Mouse (Mus musculus): ENCODE results near the gene Dip2c.

The Dip2c gene

DNA sequence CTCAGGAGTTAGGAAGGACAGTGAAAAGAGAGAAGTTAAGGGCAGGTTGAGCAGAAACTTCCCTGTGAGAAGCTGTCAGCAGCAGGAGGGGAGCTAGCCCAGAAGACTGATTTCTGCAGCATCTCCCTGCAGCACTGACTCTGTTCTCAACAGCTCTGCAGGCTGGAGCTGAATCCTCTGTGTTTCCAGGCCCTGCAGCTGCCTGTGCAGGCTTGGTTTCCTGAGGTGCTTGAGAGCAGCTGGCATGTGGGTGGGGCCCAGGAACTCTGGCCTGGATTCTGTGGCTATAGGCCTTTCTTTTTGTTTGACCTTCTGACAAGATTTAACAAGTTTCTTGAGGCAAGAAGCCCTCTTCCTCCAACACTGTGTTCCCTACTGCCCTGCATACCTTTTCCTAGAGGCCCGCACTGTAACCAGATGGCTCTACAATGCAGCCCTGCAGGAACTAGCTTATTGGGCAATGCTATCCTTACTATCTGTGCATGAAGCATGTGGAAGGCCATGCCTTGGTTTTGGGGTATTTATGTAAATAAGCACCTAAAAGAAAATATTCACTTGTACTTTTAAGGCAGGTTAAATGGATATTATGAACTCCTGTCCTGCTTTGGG, 53.1 kb downstream of the Dip2c start:
- DNase-seq (ENCODE audit: low spot score) = no peak

DNA sequence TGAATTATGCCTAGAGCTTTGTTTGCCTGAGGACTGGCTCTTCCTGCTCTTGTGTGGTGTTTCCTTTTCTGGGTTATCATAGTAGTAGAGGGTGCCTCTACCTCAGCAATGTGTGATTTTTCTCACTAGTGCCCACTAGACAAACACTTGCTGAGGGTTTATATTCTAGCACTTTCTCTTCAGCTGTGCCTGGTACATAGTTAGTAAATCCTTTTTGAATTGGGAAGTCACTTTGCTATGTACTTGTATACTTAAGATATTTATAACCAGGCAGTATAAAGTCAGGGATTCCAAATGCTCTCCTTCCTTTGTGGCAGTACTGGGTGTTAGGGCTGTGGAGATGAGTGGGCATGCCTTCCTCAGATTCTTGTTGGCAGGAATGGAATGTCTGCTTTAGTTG, 56.9 kb downstream of the Dip2c start:
- no peak for DNase-seq (ENCODE audit: low spot score)

DNA sequence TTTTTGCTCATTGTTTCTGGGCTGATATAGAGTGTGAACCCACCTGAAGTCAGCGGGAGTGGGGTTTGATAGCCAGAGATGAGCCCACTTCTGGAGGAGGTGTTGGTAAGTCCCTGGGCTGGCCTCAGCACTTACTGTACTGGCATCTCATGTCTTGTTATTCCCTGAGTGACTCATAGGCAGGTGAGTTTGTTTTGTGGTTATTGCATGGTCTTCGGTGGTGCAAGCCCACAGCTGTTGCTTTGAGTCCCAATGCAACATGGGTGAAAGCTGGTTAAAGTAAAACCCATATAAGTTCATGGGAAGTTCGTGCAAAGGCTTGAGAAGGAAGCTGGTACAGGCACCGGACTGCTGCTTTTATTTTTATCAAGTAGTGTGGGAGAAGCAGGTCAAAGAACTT, 64.0 kb downstream of the Dip2c start:
- DNase-seq (ENCODE audit: low spot score) = no peak

DNA sequence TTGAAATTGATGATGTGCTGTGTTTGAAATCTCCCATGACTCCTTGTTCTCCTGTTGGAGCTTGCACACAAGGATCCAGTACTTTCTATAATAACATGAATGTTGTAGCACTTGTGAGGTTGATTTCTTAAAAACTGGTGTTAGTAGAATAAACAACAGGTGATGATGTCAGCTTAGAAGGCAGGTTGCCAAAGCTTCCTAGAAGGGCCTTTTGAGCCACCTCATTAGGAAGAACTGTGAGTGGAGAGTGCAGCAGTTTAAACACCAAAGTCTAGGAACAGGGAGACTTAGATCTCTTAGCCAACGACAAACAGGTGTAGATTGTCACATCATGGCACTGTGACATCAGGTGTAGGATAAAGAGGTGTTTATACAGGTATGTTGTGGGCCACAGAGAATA, 66.4 kb downstream of the Dip2c start:
- DNase-seq (ENCODE audit: low spot score) = no peak

DNA sequence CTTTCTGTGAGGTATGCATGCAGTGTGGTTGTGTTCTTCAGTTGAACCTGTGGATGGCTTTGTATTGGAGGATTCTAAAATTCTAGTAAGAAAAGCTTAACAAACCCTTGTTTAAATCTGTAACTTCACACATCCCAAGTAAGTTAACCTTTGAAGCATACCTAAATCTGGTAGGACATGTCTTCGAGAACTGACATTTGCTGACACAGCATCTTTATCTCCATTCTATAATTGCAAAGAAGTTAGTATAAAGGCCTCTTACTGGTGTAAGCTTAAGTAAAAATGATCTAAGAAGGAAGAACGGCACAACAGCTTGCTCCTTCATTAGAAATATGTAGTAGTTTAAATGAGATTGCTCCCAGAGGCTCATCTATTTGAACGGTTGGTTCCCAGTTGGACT, 71.1 kb downstream of the Dip2c start:
- DNase-seq (ENCODE audit: low spot score) = no peak

DNA sequence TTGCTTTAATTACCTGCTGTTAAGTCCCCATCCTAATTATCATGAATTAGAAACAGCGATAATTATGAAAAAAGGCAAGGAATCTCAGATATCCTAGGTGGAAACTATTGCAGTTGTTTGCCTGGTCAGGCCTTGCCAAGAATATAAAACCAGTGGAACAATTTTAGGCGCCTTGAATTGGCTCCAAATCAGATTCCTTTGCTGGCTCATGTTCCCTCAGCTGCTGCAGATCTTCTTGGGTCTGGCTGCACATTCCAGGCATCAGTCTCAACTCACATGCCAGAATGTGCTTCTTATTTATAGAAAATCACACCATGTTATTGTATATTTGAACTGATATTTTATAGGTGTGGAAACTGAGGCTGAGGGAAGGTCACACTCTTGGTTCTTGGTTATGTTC, 74.3 kb downstream of the Dip2c start:
- DNase-seq (ENCODE audit: low spot score) = peak; percentile 11

DNA sequence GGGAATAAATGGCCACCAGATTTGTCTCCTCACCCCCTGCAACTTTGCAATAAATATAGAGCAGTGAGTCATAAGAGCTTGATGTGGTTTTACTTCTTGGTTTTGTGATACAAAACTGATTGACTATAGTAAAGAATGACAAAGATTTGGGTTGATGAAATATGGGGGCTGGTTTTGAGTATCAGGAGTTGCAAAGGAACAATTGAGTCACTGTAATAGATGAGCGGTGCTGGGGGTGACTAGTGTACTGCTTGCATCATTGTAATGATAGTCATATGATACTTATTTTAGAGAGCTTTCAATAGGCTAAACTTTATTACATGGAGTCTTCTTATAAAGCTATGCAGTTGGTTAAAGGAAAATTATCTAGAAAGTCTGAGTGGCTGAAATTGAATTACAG, 77.6 kb downstream of the Dip2c start:
- DNase-seq (ENCODE audit: low spot score) = no peak

DNA sequence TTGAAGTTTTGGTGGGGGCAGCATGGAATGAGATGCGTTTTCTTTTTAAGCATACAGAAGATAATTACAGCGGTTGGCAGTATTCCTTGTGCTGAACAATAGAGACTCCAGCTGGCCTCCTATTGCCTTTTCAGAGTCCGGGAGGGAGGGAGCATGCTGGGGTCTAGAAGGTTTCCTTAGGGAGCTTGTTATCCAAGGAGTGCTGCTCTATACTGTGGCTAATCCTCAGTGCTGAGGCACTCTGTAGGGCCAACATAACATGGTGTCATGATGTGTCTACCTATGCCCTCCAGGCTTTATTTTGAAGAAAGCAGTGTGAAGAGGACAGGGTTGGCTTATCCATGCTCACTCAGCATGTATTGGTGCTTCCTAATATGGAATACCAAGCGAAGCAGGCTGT, 79.0 kb downstream of the Dip2c start:
- DNase-seq (ENCODE audit: low spot score) = no peak

DNA sequence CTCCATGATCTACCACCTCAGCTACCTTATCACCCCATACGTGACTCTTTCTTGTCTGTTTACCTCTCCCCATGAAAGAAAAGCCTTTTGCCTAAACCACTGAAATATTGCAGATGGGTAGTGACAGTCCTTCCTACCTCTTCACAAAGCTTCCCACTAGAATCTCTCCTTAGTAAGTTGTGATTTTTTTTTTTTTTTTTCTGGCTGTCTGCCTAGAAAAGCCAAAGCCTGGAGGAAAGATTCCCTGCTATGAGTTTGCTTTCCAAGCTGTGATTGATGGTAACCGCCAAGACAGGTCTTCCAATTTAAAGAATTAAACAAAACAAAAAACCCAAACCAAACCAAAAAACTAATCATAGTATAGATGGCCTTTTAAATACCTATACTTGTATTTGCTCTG, 85.1 kb downstream of the Dip2c start:
- no peak for DNase-seq (ENCODE audit: low spot score)

DNA sequence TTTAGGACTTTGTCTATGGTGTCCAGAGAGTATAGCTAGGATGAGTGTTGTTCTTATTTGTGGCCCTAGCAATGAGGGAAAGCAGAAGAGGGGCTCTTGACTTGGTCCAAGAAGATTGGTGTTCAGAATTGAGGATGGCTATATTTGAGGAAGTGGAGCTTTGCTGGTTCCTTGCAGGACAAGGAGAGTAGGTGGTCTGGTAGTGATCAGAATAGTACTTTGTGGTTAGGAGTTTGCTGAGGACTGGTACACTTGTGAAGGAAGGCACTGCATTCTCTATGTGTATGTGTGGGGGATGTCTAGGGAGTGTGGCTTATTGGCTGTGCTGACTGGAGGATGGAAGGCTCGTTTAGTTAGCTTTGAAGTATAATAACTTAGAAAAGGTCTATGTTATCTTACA, 95.1 kb downstream of the Dip2c start:
- DNase-seq (ENCODE audit: low spot score) = no peak

DNA sequence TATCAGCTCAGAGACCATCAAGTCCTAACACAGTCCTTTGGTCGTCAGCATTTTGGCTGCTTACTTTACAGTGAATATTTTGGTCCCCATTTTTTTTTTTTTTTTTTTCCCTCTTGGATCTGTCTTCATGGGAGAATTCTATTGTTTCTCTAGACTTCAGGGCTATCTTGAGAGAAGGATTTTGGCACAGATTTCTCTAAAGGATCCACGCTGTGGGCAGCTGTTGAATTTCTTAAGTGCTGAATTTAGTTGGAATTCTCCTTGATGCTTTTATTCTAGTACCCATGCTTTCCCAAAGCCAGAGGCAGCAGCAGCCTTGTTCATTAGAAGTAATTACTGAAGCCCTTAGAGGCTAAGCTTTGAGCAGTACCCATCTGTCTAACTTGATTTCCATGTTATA, 100.8 kb downstream of the Dip2c start:
- DNase-seq (ENCODE audit: low spot score) = no peak

DNA sequence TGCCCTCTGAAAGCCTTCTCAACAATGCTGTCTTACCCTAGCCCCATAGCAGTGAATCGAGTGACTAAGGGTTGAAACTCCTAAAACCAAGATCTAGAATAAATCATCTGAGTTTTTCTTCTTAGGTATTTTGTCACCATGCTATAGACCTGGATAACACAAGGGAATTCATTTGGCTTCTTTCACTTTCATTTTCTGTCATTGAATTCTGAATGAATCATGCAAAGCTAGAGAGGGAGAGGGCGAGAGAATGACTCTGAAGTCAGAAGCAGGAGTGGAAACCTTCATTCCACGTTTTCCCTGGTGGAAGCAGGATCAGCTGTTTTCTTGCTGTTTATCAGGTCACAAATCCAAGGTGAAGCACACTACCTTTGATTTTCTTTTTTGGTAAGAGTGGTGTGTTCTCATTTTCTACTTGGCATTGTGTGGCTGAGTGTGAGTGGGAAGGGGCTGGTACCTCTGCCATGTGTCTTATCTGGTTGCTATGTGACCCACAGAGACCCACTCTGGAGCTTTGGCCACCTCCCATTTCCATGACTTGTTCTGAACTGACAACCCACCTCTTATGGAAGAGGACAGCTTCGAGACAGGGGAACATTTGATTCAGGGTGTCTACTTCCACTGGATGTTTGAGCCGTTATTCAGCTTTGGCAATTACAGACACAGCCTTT, 104.5 kb downstream of the Dip2c start:
- no peak for DNase-seq (ENCODE audit: low spot score)

DNA sequence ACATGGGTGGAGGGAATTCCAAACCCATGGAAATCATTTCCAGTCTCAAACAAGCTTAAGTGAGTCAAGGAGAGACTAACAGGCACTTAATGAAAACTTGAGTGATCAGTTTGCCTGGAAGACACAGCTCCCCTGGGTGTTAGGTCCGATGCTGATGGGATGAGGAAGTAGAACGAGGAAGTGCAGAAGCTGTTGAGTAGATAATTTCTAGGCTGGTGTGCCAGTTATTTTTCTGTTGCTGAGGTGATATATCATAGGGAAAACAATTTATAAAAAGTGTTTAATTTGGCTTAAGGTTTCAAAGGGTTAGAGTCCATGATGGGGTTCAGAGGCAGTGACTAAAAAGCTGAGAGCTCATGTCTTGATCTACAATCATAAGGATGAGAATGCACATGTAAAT, 111.7 kb downstream of the Dip2c start:
- no peak for DNase-seq (ENCODE audit: low spot score)

DNA sequence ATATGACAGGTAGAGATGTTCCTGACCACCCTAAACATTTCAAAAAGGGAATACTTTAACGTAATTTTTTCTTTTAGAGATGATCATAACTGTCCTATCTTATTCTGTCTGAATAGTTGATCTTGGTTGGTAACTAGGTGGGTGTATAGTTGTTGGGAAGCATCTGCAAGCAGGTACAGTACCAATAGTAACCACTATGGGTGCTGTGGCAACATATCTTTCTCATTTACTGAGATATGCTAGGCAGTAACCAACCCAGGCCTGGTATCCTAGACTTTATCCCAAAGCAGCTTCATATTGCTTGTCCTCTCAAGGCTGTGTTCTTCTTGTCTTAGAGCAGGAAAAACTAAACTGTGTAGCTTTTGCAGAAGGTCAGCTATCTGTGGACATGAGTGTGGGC, 113.0 kb downstream of the Dip2c start:
- DNase-seq (ENCODE audit: low spot score) = no peak

DNA sequence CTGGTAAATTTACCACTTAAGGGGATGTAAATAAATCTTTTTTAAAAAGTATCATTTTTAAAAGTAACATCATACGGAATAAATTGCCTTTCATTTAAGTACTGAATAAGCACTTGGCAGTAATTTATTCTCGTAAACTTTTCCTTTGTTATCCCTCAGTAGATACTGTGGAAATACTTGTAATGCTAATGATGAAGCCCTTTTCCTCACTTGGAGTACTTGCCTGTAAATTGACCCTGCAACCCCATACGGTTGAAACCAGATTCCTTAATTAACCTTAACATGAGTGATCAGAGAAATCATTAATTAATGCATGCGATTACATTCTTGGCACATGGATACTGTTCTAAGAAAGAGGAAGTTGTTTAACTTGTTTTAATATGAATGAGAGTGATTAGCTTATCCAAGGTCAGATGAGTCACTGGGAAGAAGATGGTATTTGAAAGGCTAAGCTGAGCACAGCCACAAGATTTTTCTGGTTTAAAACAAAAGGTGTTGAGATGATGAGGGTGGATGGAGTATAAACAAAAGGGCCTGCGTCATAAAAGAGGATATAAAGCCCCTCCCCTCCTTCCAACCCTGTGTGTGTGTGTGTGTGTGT, 114.0 kb downstream of the Dip2c start:
- no peak for DNase-seq (ENCODE audit: low spot score)

DNA sequence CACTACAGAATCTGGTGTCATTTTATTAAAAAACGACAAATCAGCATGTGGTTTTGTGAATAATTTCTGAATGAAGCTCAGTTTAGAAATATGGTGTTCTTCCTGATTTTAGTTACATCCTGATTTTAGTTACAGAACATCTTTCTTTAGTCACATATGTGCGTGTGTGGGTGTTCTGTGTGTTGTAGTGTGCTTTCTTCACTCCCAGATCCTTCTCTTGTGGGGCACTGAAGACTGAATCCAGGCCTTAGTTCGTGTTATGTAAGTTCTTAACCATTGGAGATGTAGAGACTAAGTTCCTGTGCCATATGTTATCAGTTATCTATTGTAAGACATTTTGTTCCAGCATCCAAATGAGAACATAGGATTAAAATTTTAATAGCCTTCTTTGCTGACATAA, 117.1 kb downstream of the Dip2c start:
- DNase-seq (ENCODE audit: low spot score) = no peak

DNA sequence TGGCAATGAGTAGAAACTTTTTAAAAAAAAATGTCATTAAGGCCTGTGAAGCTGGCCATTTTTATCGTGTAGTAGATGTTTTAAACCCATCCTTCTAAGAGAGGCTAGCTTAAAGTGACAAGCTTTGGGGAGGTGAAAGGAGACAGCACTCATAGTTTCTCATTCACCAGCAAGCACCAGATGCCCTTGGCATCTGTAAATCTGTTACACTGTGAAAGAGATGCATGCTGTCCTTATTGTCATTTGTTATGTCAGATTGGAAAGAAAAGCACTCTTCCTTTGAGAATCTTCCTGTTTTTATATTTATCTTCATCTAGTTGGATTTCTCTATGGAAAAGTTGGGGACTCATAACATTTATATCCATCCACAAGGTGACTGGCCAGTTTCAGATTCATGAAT, 119.0 kb downstream of the Dip2c start:
- DNase-seq (ENCODE audit: low spot score) = no peak

DNA sequence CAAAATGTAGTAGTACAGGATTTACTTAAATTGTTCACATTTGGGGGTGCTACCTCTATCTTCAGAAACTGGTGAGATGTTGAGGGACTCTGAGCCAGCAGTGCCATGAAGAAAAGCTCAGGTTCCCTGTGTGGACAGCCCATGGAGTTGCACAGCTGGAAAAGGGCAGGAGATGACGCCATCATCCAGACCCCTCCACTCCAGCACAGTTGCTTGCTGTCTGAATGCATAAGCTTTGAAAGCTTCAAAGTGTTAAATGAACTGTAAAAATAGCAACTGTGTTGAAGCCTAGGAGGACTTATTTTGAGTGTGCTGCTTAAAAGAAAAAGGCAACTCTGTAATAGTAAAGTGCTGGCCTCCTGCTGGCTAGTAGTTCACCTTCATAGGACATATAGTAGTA, 122.5 kb downstream of the Dip2c start:
- DNase-seq (ENCODE audit: low spot score) = no peak

DNA sequence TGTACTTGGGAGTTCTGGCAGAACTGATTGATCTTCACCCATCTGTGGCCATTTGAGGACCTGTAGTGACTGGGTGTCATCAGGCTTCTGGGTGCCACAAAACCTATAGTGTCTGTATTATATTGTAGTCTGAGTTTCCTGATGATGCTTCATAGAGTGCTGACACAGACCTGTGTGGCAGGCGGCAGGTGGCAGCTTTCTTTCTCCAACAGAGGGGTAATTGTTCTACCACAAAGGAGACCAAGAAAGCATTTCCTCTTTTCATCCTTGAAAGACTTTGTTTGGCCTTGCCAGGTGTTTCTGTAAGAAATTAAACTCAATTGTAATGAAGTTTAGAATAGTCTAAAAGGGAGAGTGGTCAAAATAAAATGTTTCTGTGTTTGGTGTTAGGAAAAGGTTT, 129.1 kb downstream of the Dip2c start:
- DNase-seq (ENCODE audit: low spot score) = no peak

DNA sequence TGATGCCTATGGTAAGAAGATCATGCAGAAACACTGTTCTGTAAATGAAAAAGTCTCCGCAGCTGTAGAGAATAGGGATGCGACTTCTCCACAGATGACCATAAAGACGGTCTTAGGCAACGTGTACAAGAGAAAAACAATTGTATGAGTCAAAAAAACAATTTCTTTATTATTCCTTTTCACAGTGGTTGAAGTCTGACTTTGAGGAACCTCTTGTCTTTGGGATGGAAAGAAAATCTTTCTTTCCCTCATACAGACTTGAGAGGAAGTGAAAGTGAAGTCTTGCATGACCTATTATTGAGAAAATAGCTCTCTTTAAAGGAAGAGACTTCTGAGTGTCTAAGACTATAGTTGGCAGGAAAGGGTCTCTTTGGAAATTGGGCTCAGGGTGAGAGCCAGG, 132.7 kb downstream of the Dip2c start:
- DNase-seq (ENCODE audit: low spot score) = no peak

DNA sequence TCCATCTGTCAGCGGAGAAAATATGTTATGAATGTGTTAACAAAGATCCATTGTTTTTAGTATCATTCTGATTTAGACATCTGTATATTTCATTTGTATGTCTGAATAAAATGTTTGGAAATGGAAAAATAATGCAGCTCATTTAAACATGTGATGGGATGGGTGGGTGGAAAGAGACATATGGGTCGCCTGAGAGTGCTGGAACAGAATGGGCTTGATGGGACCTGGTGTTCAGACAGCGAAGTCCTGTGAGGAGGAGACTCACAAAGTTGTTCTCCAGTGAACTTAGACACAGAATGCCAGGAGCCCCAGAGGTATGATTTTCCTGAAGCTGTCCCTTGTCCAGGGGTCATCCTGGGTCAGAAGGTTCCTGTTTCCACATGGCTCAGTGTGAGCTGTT, 142.1 kb downstream of the Dip2c start:
- DNase-seq (ENCODE audit: low spot score) = no peak

DNA sequence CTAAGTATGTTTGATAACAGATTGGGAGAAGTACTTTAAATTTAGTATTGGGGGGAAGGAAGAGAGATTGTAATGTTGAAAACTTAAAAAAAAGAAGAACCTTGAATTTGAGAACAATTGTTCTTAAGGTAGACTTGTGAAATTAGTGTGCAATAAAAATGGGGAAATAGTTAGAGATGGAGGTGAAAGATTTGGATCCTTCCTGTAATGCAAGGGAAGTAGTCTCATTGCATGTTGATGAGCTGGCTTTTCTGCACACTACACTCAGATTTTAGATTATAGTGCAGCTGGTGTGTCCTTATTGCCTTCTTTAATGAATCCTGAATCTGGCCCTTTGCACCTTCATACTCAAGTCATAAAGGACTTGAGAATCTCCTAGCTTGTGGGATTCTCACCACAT, 142.9 kb downstream of the Dip2c start:
- DNase-seq (ENCODE audit: low spot score) = no peak

DNA sequence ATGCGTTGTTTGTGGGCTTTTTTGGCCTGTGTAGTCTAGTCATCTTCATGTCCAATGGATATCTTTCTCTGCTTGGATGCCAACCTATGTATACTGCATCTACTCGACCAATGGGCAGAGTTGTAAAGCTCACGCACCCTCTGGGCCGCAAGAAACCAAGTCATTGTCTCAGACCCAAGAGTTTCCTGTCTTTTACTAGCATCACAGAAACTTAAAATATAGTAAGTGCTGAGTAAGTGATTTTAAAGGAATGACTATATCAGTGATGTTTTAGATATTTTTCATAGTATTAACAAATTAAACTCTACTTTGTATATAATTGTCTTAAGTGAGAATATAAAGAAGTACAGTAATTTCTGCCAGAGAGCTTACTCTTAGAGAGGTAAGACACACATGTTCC, 145.6 kb downstream of the Dip2c start:
- no peak for DNase-seq (ENCODE audit: low spot score)

DNA sequence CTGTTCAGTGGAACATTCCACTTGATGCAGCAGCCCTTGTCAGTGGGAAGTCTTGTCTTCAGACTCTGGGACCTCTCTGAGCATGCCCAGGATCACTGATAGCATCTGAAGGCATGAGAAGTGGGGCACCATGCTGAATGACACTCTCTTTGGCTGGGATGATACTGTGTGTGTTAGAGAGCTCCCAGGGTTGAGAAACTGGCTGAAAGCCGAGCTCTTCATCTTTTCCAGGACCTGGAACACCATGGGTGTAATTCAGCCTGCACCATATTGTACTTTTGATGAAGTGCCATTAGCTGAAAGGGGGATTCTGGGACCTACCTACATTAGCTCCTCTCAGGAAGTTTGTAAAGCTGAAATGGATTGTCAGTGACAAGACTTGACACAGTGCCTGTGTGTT, 146.5 kb downstream of the Dip2c start:
- DNase-seq (ENCODE audit: low spot score) = no peak
